Mouse (Mus musculus): ENCODE data around the gene Strap. TPM values are rescaled to one million over a fixed set of nuclear protein-coding genes. Genes with fewer than 3 reads are reported as not detected.

The Strap gene
- 74.9 and 77.7 TPM in 2 replicates for polyA plus RNA-seq (2015; fragmentation: Nextera tagmentation; extraction: Ambion mirVana)

DNA sequence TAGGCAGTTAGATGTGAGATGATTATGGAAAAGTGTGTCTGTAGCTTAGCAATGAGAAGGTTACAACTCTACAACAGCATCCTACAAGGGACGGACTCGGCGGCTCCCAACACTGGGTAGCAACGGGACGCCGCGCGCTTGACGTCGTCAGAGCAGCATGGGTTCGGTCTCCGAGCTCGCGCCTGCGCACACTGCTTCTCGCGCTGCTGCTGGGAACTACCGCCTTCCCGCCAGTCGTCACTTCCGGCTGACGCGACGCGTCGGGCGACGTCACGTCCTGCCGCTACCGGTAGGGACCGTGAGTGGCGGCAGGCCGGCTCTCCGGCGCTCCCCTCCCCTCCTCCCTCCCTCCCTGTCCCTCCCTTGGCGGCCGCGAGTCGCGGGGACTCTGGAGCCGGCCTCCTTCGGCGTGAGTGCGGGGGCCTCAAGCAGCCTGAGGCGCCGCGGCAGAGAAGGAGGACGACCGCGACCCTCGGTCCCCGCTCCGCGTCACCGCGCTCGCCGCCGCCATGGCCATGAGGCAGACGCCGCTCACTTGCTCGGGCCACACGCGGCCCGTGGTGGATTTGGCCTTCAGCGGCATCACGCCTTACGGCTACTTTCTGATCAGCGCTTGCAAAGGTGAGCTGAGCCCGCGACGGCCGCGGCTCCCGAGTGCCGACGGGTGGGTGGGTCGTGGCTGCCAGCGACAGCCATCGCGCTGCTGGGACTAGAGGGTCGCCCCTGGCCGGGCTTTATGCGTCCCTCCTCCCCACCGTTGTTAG is at the start of gene Strap:
Gene Strap (plus strand): TSS at position 233 of the 764 bp plus-strand sequence.
- Histone ChIP-seq H3K36me3 (ENCODE audit: control insufficient read depth, insufficient read depth, low read length) (peaks cover 3% of the 10 kb centered on the region; the same call in 1 of the 2 replicates), H3K4me2 (replicated peaks; ENCODE audit: low read depth) (peak within 1 kb of the TSS; percentile 76), H3K9me3 (ENCODE audit: control insufficient read depth, low read length) (no peaks in the 10 kb centered on the region), H3K9ac (ENCODE audit: low read length) (peak within 1 kb of the TSS; percentile 96), H3K4me3 (ENCODE audit: low read depth, low read length) (peak within 1 kb of the TSS; percentile 91), H3K27me3 (ENCODE audit: control insufficient read depth, insufficient read depth, low read length) (no peaks in the 10 kb centered on the region), H3K27ac (replicated peaks) (peak within 1 kb of the TSS; percentile 91), H3K4me1 (replicated peaks; ENCODE audit: control insufficient read depth, insufficient read depth) (peaks cover 6% of the 10 kb centered on the region; the same call in 1 of the 2 replicates)
- peak; percentile 99 for DNase-seq (ENCODE audit: low spot score)
- under 1% methylated on average over 69 of the region's 86 CpGs for WGBS
- no peak for TF ChIP-seq CTCF (IDR thresholded peaks at IDR 0.05; ENCODE audit: low read depth)
- TF ChIP-seq EP300 (optimal IDR thresholded peaks at IDR 0.05), result no peak
- peak; percentile 98 for ATAC-seq (ENCODE audit: low FRiP score, low TSS enrichment)

DNA sequence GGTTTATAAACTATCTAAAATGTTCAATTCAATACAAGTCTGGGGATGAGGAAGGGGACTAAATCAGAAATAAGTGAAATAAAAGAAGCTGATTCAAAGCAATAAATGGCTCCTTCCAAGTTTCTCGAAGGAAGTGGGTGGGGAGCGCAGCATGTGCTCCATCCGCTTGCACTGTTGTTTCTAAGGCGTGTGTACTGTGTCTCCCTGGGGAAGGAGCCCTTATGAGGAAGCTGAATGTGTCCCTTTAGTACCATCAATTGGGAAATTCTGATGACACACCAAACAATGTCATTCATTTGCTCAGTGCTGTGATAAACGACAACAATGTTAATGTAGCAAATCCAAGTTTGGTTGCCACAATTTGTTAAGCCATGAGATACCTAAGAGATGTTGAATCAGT is 47.2 kb upstream of the Strap start:
- Histone ChIP-seq H3K4me1 (replicated peaks; ENCODE audit: control insufficient read depth, insufficient read depth) (no peaks in the 10 kb centered on the region), H3K27me3 (ENCODE audit: control insufficient read depth, insufficient read depth, low read length) (no peaks in the 10 kb centered on the region), H3K36me3 (ENCODE audit: control insufficient read depth, insufficient read depth, low read length) (no peaks in the 10 kb centered on the region), H3K9ac (ENCODE audit: low read length) (no peak overlapping the region), H3K4me3 (ENCODE audit: low read depth, low read length) (no peak overlapping the region), H3K27ac (replicated peaks) (no peak overlapping the region), H3K4me2 (replicated peaks; ENCODE audit: low read depth) (no peak overlapping the region), H3K9me3 (ENCODE audit: control insufficient read depth, low read length) (no peaks in the 10 kb centered on the region)
- DNase-seq (ENCODE audit: low spot score) (no peak), ATAC-seq (ENCODE audit: low FRiP score, low TSS enrichment) (no peak)
- WGBS, result 88% methylated on average over 5 of the region's 5 CpGs
- no peak for TF ChIP-seq EP300 (optimal IDR thresholded peaks at IDR 0.05)
- TF ChIP-seq CTCF (IDR thresholded peaks at IDR 0.05; ENCODE audit: low read depth), result no peak

DNA sequence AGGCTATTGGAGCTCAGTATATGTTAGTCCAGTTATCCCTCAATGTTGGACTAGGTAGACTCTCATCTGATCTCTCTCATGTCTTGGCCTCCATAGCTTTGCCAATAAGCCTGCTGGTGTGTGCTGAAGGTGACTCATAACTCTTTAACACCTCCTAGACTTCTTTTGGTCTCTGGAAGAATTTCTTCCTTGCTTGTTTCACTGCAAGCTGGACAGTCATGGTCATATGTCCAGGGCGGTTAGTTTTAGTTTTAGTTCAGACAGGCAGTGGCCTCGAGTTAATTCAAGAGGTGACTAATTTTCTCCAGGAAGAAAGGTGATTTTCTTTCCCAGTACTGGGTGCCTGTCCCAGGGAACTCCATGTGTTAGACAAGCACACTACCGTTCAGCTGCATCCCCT is 46.8 kb upstream of the Strap start:
- peak; percentile 72 for ATAC-seq (ENCODE audit: low FRiP score, low TSS enrichment)
- no peaks in the 10 kb centered on the region for H3K9me3 ChIP-seq (ENCODE audit: control insufficient read depth, low read length)
- TF ChIP-seq EP300 (optimal IDR thresholded peaks at IDR 0.05) (no peak), CTCF (IDR thresholded peaks at IDR 0.05; ENCODE audit: low read depth) (no peak)
- no peak overlapping the region for H3K9ac ChIP-seq (ENCODE audit: low read length)
- no peaks in the 10 kb centered on the region for H3K27me3 ChIP-seq (ENCODE audit: control insufficient read depth, insufficient read depth, low read length)
- H3K4me2 ChIP-seq (replicated peaks; ENCODE audit: low read depth), result no peak overlapping the region
- no peak overlapping the region for H3K4me3 ChIP-seq (ENCODE audit: low read depth, low read length)
- DNase-seq (ENCODE audit: low spot score), result no peak
- 77% methylated on average over 3 of the region's 3 CpGs for WGBS
- no peaks in the 10 kb centered on the region for H3K4me1 ChIP-seq (replicated peaks; ENCODE audit: control insufficient read depth, insufficient read depth)
- H3K36me3 ChIP-seq (ENCODE audit: control insufficient read depth, insufficient read depth, low read length), result no peaks in the 10 kb centered on the region
- no peak overlapping the region for H3K27ac ChIP-seq (replicated peaks)

DNA sequence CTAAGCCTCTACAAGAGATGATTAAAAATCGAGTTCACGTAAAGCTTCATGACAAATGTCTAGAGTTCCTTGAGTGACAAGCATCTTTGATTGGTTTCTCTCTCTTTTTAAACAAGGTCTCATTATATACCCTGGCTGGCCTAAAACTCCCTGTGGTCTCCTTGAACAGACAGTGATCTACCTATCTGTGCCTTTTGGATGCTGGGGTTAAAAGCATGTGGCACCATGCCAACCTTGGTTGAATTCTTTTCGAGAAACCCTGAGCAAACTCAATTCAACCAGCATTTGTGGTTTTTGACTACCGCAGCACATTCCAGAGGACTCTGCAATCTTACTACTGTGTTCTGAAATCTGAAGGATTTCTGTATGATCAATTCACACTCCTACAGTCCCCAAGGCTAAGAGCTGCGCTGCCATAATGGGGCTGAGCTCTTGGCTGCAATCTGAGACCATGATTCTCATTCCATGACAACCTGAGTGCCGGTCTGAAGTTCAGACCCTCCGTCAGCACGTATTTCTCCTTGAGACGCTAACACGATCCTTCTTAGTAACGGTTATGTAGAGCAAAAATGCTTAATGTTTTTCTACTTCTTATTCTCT is 46.3 kb upstream of the Strap start:
- no peaks in the 10 kb centered on the region for H3K27me3 ChIP-seq (ENCODE audit: control insufficient read depth, insufficient read depth, low read length)
- H3K9ac ChIP-seq (ENCODE audit: low read length), result no peak overlapping the region
- H3K36me3 ChIP-seq (ENCODE audit: control insufficient read depth, insufficient read depth, low read length), result no peaks in the 10 kb centered on the region
- no peak overlapping the region for H3K27ac ChIP-seq (replicated peaks)
- DNase-seq (ENCODE audit: low spot score) (no peak), ATAC-seq (ENCODE audit: low FRiP score, low TSS enrichment) (no peak)
- H3K9me3 ChIP-seq (ENCODE audit: control insufficient read depth, low read length), result no peaks in the 10 kb centered on the region
- H3K4me2 ChIP-seq (replicated peaks; ENCODE audit: low read depth), result no peak overlapping the region
- no peaks in the 10 kb centered on the region for H3K4me1 ChIP-seq (replicated peaks; ENCODE audit: control insufficient read depth, insufficient read depth)
- TF ChIP-seq EP300 (optimal IDR thresholded peaks at IDR 0.05) (no peak), CTCF (IDR thresholded peaks at IDR 0.05; ENCODE audit: low read depth) (no peak)
- 71% methylated on average over 11 of the region's 11 CpGs for WGBS
- no peak overlapping the region for H3K4me3 ChIP-seq (ENCODE audit: low read depth, low read length)

DNA sequence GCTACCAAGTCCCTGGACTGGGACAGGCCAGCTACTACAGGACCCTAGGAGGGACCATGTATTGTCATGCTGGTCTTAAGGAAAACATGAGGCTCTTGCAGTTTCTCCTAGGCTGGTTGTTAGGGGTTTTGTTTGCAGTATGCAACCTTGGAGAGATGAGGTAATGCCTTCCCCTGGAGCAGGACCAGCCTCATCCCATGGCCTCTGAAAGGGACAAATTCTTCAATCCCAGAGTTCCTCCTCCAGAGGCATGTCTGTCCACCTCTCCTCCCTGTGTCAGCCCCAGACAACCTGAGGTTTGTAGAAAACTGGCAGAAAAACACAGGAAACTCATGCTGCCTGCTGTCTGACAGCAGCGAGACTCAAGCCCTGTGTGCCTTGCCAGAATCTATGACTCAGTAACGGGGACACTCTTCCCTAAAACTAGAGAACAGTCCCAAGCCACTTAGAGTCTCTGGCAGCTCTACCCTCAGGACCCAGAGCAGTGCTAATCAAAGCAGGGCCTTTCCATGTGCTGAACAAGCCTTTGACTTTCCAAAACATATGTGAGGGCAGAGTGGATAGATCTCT is 44.2 kb upstream of the Strap start:
- no peak overlapping the region for H3K4me3 ChIP-seq (ENCODE audit: low read depth, low read length)
- 31% methylated on average over 2 of the region's 2 CpGs for WGBS
- H3K9ac ChIP-seq (ENCODE audit: low read length), result no peak overlapping the region
- no peak overlapping the region for H3K4me2 ChIP-seq (replicated peaks; ENCODE audit: low read depth)
- ATAC-seq (ENCODE audit: low FRiP score, low TSS enrichment) (peak; percentile 30; the same call in 1 of the 2 replicates), DNase-seq (ENCODE audit: low spot score) (no peak)
- TF ChIP-seq CTCF (IDR thresholded peaks at IDR 0.05; ENCODE audit: low read depth), result no peak
- no peak overlapping the region for H3K27ac ChIP-seq (replicated peaks)
- no peaks in the 10 kb centered on the region for H3K9me3 ChIP-seq (ENCODE audit: control insufficient read depth, low read length)
- H3K4me1 ChIP-seq (replicated peaks; ENCODE audit: control insufficient read depth, insufficient read depth), result no peaks in the 10 kb centered on the region
- no peaks in the 10 kb centered on the region for H3K27me3 ChIP-seq (ENCODE audit: control insufficient read depth, insufficient read depth, low read length)
- no peaks in the 10 kb centered on the region for H3K36me3 ChIP-seq (ENCODE audit: control insufficient read depth, insufficient read depth, low read length)

DNA sequence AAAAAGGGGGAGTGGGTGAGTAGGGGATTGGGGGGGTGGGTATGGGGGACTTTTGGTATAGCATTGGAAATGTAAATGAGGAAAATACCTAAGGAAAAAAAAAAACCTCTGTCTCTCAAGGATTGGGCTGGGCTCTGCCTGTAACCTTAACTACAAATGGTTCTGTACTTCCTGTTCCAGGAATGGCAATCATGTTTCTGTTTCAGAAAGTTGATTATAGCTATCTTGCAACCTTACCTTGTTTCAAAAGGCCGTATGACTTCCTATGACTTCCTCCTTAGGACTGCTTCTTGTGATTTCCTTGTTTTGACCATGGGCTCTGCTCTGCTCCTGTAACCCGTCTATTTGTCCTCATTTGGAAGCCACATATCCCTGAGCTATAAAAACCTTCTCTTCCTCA is 40.6 kb upstream of the Strap start:
- no peaks in the 10 kb centered on the region for H3K36me3 ChIP-seq (ENCODE audit: control insufficient read depth, insufficient read depth, low read length)
- H3K4me2 ChIP-seq (replicated peaks; ENCODE audit: low read depth), result no peak overlapping the region
- DNase-seq (ENCODE audit: low spot score), result no peak
- no peaks in the 10 kb centered on the region for H3K9me3 ChIP-seq (ENCODE audit: control insufficient read depth, low read length)
- no peak overlapping the region for H3K9ac ChIP-seq (ENCODE audit: low read length)
- H3K4me1 ChIP-seq (replicated peaks; ENCODE audit: control insufficient read depth, insufficient read depth), result no peaks in the 10 kb centered on the region
- no peak overlapping the region for H3K4me3 ChIP-seq (ENCODE audit: low read depth, low read length)
- H3K27ac ChIP-seq (replicated peaks), result peak overlapping the region; percentile 14; the same call in 1 of the 2 replicates
- ATAC-seq (ENCODE audit: low FRiP score, low TSS enrichment), result peak; percentile 65
- 60% methylated on average over 2 of the region's 2 CpGs for WGBS
- TF ChIP-seq CTCF (IDR thresholded peaks at IDR 0.05; ENCODE audit: low read depth) (no peak), EP300 (optimal IDR thresholded peaks at IDR 0.05) (no peak)
- H3K27me3 ChIP-seq (ENCODE audit: control insufficient read depth, insufficient read depth, low read length), result no peaks in the 10 kb centered on the region

Data from stomach, postnatal 0 days (tissue).